Mouse (Mus musculus): ENCODE results near the gene Tmem18. TPM values are rescaled to one million over a fixed set of nuclear protein-coding genes. Genes with fewer than 3 reads are reported as not detected.

Tmem18 gene
- 34.8 and 35.7 TPM in 2 replicates for polyA plus RNA-seq (2015; fragmentation: Nextera tagmentation; extraction: Ambion mirVana)

GRCm38 (mm10) chr12:30584356-30584740 lies at the start of gene Tmem18:
Gene Tmem18 (plus strand): TSS chr12:30584426.
- Histone ChIP-seq H3K9me3 (ENCODE audit: low read length) (no peaks in the 10 kb centered on the region), H3K9ac (replicated peaks; ENCODE audit: low read length) (peak within 1 kb of the TSS; percentile 89), H3K4me2 (replicated peaks; ENCODE audit: low read depth, low read length) (peak within 1 kb of the TSS; percentile 92), H3K4me3 (ENCODE audit: low read length) (peak within 1 kb of the TSS; percentile 66), H3K4me1 (ENCODE audit: insufficient read depth, low read length) (peaks cover 17% of the 10 kb centered on the region), H3K36me3 (ENCODE audit: insufficient read depth, low read length) (peaks cover 7% of the 10 kb centered on the region; the same call in 1 of the 2 replicates), H3K27me3 (ENCODE audit: insufficient read depth, low read length) (no peaks in the 10 kb centered on the region), H3K27ac (ENCODE audit: low read length) (peak within 1 kb of the TSS; percentile 94)
- peak; percentile 91 for ATAC-seq (ENCODE audit: low FRiP score, low TSS enrichment)
- WGBS = 0% methylated on average over 35 of the region's 35 CpGs

DNA sequence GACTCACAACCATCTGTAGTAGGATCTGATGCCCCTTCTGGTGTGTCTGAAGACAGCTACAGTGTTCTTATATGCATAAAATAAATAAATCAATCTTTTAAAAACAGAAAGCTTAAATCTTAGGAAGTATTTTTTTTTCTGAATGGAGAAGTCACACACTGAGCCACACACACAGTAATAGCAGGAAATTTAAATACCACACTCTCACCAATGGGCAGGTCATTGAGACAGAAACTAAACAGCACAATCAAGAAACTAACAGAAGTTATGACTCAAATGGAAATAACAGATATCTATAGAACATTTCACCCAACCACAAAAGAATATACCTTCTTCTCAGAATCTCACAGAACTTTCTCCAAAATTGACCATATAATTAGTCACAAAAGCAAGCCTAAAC lies 26.9 kb upstream of the Tmem18 start:
- no peak overlapping the region for H3K9ac ChIP-seq (replicated peaks; ENCODE audit: low read length)
- no peak overlapping the region for H3K4me2 ChIP-seq (replicated peaks; ENCODE audit: low read depth, low read length)
- no peak overlapping the region for H3K27ac ChIP-seq (ENCODE audit: low read length)
- no peak overlapping the region for H3K4me3 ChIP-seq (ENCODE audit: low read length)
- ATAC-seq (ENCODE audit: low FRiP score, low TSS enrichment) = no peak
- H3K4me1 ChIP-seq (ENCODE audit: insufficient read depth, low read length) = no peaks in the 10 kb centered on the region
- no peaks in the 10 kb centered on the region for H3K36me3 ChIP-seq (ENCODE audit: insufficient read depth, low read length)
- no peaks in the 10 kb centered on the region for H3K27me3 ChIP-seq (ENCODE audit: insufficient read depth, low read length)
- H3K9me3 ChIP-seq (ENCODE audit: low read length) = no peaks in the 10 kb centered on the region

DNA sequence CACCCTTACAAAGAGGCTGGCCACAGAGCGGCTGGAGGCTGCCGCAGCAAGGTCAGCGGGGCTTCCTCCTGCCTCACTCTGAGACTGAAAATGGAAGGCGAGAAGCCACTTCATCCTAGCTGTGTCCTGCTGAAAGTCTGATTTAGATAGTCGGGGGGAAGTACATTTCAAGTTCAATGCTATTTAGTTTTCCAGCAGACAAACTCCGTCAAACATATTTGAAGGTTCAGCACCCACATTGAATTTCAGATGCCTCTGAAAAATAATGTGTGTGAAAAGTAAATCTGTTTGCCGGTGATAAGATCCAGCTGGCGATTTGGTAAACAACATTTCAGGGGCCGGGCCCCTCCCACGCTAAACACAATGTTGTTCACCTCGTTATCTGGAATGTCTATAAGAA lies 22.8 kb upstream of the Tmem18 start:
- 13% methylated on average over 11 of the region's 11 CpGs for WGBS
- no peak overlapping the region for H3K4me3 ChIP-seq (ENCODE audit: low read length)
- no peaks in the 10 kb centered on the region for H3K4me1 ChIP-seq (ENCODE audit: insufficient read depth, low read length)
- ATAC-seq (ENCODE audit: low FRiP score, low TSS enrichment) = peak; percentile 73; the same call in 1 of the 2 replicates
- H3K9me3 ChIP-seq (ENCODE audit: low read length) = no peaks in the 10 kb centered on the region
- no peaks in the 10 kb centered on the region for H3K36me3 ChIP-seq (ENCODE audit: insufficient read depth, low read length)
- no peak overlapping the region for H3K4me2 ChIP-seq (replicated peaks; ENCODE audit: low read depth, low read length)
- H3K9ac ChIP-seq (replicated peaks; ENCODE audit: low read length) = no peak overlapping the region
- no peaks in the 10 kb centered on the region for H3K27me3 ChIP-seq (ENCODE audit: insufficient read depth, low read length)
- peak overlapping the region; percentile 35; the same call in 1 of the 2 replicates for H3K27ac ChIP-seq (ENCODE audit: low read length)

DNA sequence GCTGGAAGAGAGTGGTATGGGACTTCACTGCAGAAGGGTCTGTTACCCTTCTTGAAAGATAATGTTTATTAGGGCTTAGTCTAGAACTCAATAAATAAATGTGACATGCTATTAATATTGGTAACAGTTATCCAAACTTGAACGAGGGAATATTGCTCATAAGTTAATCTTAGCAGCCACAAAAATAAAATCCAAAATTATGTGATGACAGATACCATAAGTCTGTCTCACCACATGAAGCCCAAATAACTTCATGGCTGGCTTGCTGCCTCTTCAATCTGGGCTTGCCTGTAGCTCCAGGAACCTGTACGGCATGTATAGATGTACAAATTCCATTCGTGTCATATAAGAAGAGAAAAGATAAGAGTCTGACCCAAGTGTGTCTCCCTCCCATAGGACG lies 12.2 kb upstream of the Tmem18 start:
- H3K4me1 ChIP-seq (ENCODE audit: insufficient read depth, low read length) = no peaks in the 10 kb centered on the region
- 70% methylated on average over 4 of the region's 4 CpGs for WGBS

DNA sequence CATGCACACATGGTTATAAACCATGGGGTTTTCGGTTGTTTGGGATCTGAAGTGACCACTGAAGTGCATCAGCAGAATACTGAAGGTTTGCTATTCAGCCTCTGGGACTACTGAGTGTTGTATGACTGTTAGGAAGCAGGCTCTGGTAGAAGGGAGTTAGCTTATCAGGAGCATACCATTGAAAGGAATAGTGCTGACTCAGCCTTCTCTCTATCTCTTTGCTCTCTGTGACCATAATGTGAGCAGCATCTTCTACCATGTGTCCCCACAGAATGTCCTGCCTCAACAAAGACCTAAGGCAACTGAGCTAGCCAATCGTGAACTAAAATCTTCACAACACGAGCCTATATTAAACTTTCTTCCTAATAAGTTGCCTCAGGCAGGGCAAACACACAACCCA lies 8.3 kb upstream of the Tmem18 start:
- ATAC-seq (ENCODE audit: low FRiP score, low TSS enrichment) = no peak
- no peak overlapping the region for H3K9ac ChIP-seq (replicated peaks; ENCODE audit: low read length)
- no peaks in the 10 kb centered on the region for H3K9me3 ChIP-seq (ENCODE audit: low read length)
- no peaks in the 10 kb centered on the region; the same call in 1 of the 2 replicates for H3K27me3 ChIP-seq (ENCODE audit: insufficient read depth, low read length)
- H3K4me1 ChIP-seq (ENCODE audit: insufficient read depth, low read length) = no peaks in the 10 kb centered on the region
- WGBS = 74% methylated on average over 3 of the region's 3 CpGs
- H3K27ac ChIP-seq (ENCODE audit: low read length) = no peak overlapping the region
- H3K36me3 ChIP-seq (ENCODE audit: insufficient read depth, low read length) = no peaks in the 10 kb centered on the region
- H3K4me3 ChIP-seq (ENCODE audit: low read length) = no peak overlapping the region
- H3K4me2 ChIP-seq (replicated peaks; ENCODE audit: low read depth, low read length) = no peak overlapping the region

More for the DNA sequence above, 12.2 kb upstream of the Tmem18 start:
- H3K27me3 ChIP-seq (ENCODE audit: insufficient read depth, low read length) = no peaks in the 10 kb centered on the region; the same call in 1 of the 2 replicates
- no peak for ATAC-seq (ENCODE audit: low FRiP score, low TSS enrichment)
- H3K4me3 ChIP-seq (ENCODE audit: low read length) = no peak overlapping the region
- H3K36me3 ChIP-seq (ENCODE audit: insufficient read depth, low read length) = no peaks in the 10 kb centered on the region
- H3K4me2 ChIP-seq (replicated peaks; ENCODE audit: low read depth, low read length) = no peak overlapping the region
- no peak overlapping the region for H3K27ac ChIP-seq (ENCODE audit: low read length)
- H3K9me3 ChIP-seq (ENCODE audit: low read length) = no peaks in the 10 kb centered on the region
- no peak overlapping the region for H3K9ac ChIP-seq (replicated peaks; ENCODE audit: low read length)

DNA sequence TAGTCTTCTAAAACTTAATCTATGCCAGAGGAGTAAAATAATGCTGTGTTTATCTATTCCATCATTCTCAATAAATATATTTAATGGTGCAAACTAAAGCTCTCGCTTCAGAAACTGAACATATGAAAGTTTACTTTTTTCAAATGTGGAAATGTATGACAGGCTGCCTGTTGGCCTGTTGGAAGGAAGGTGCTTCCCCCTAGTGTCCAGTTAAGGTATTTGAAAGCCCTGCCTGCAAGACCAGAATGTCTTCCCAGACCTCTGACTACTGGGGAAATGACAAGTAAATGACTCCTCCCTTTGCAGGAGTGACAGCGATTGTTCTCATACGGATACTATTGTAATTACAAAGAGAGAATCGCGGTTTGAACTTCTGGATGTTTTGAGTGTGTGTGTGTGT lies 6.2 kb upstream of the Tmem18 start:
- no peak for ATAC-seq (ENCODE audit: low FRiP score, low TSS enrichment)

DNA sequence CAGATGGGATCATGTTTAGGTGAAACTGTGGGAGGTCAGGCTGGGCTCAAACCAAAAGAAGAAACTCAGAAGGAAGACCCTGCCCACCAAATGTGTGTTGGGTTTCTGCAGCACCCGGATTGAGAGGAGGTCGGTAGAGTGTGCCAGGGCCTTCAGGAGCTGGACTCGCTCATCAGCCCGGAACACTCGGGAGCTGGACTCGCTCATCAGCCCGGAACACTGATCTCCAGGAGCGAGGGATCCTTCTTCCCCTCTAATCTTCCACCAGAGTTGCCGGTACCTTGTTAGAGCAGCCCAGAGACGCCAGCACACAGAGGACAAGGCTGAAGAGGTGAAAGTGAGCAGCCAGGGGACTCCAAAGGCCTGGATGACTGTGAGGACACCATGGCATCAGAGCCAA lies 2.9 kb upstream of the Tmem18 start:
- Histone ChIP-seq H3K9me3 (ENCODE audit: low read length) (no peaks in the 10 kb centered on the region), H3K27me3 (ENCODE audit: insufficient read depth, low read length) (no peaks in the 10 kb centered on the region), H3K9ac (replicated peaks; ENCODE audit: low read length) (no peak overlapping the region), H3K4me2 (replicated peaks; ENCODE audit: low read depth, low read length) (no peak overlapping the region), H3K4me1 (ENCODE audit: insufficient read depth, low read length) (peaks cover 9% of the 10 kb centered on the region; the same call in 1 of the 2 replicates), H3K27ac (ENCODE audit: low read length) (no peak overlapping the region), H3K4me3 (ENCODE audit: low read length) (no peak overlapping the region), H3K36me3 (ENCODE audit: insufficient read depth, low read length) (no peaks in the 10 kb centered on the region)
- 71% methylated on average over 10 of the region's 10 CpGs for WGBS
- no peak for ATAC-seq (ENCODE audit: low FRiP score, low TSS enrichment)

More for the DNA sequence above, 6.2 kb upstream of the Tmem18 start:
- 14% methylated on average over 5 of the region's 5 CpGs for WGBS
- H3K27ac ChIP-seq (ENCODE audit: low read length) = no peak overlapping the region
- H3K4me1 ChIP-seq (ENCODE audit: insufficient read depth, low read length) = no peaks in the 10 kb centered on the region
- H3K9me3 ChIP-seq (ENCODE audit: low read length) = no peaks in the 10 kb centered on the region
- H3K4me3 ChIP-seq (ENCODE audit: low read length) = no peak overlapping the region
- H3K36me3 ChIP-seq (ENCODE audit: insufficient read depth, low read length) = no peaks in the 10 kb centered on the region
- H3K9ac ChIP-seq (replicated peaks; ENCODE audit: low read length) = no peak overlapping the region
- no peaks in the 10 kb centered on the region; the same call in 1 of the 2 replicates for H3K27me3 ChIP-seq (ENCODE audit: insufficient read depth, low read length)
- no peak overlapping the region for H3K4me2 ChIP-seq (replicated peaks; ENCODE audit: low read depth, low read length)

DNA sequence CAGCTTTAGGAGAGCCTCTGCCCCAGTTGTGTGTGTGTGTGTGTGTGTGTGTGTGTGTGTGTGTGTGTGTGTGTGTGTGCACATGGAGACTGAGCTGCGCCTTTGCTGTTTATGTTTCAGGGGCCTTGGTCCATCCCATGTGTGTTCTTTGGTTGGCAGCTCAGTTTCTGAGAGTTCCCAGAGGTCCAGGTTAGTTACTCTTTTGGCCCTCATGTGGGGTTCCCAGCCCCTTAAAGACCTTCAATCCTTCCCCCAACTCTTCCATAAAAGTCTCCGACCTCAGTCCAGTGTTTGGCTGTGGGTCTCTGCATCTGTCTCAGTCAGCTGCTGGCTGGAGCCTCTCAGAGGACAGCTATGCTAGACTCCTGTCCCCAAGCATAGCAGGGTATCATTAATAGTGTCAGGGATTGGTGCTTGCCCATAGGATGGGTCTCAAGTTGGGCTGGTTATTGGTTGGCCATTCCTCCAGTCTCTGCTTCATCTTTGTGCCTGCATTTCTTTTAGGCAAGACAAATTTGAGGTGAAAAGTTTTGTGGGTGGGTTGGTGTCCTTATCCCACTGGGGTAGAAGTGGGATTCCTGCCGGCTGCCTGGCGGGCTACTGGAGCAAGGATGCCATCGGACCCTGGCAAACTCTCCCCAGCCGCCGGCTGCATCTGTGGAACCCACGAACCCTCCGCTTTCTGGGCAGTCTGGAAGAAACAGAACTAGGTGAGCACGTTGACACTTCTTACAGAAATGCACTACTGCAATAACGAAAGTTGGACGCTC lies 455 bp upstream of the Tmem18 start:
- no peaks in the 10 kb centered on the region for H3K27me3 ChIP-seq (ENCODE audit: insufficient read depth, low read length)
- H3K27ac ChIP-seq (ENCODE audit: low read length) = peak overlapping the region; percentile 63
- WGBS = 12% methylated on average over 12 of the region's 12 CpGs
- H3K4me3 ChIP-seq (ENCODE audit: low read length) = peak overlapping the region; percentile 66
- H3K9ac ChIP-seq (replicated peaks; ENCODE audit: low read length) = peak overlapping the region; percentile 89
- peak overlapping the region; percentile 92 for H3K4me2 ChIP-seq (replicated peaks; ENCODE audit: low read depth, low read length)
- H3K9me3 ChIP-seq (ENCODE audit: low read length) = no peaks in the 10 kb centered on the region
- peaks cover 17% of the 10 kb centered on the region for H3K4me1 ChIP-seq (ENCODE audit: insufficient read depth, low read length)
- H3K36me3 ChIP-seq (ENCODE audit: insufficient read depth, low read length) = peaks cover 2% of the 10 kb centered on the region; the same call in 1 of the 2 replicates
- ATAC-seq (ENCODE audit: low FRiP score, low TSS enrichment) = peak; percentile 37; the same call in 1 of the 2 replicates

GRCm38 (mm10) chr12:30584863-30585262 lies 637 bp downstream of the Tmem18 start:
- 0 out of 2 replicates have a peak, but pooled peaks have one; percentile 4 for ATAC-seq (ENCODE audit: low FRiP score, low TSS enrichment)
- WGBS = 10% methylated on average over 6 of the region's 6 CpGs
- peaks cover 17% of the 10 kb centered on the region for H3K4me1 ChIP-seq (ENCODE audit: insufficient read depth, low read length)
- H3K27me3 ChIP-seq (ENCODE audit: insufficient read depth, low read length) = no peaks in the 10 kb centered on the region
- H3K4me2 ChIP-seq (replicated peaks; ENCODE audit: low read depth, low read length) = peak overlapping the region; percentile 92
- H3K27ac ChIP-seq (ENCODE audit: low read length) = peak overlapping the region; percentile 94
- H3K9me3 ChIP-seq (ENCODE audit: low read length) = no peaks in the 10 kb centered on the region
- H3K4me3 ChIP-seq (ENCODE audit: low read length) = peak overlapping the region; percentile 66
- H3K9ac ChIP-seq (replicated peaks; ENCODE audit: low read length) = peak overlapping the region; percentile 89
- H3K36me3 ChIP-seq (ENCODE audit: insufficient read depth, low read length) = peaks cover 7% of the 10 kb centered on the region; the same call in 1 of the 2 replicates

GRCm38 (mm10) chr12:30591832-30592231 lies 7.6 kb downstream of the Tmem18 start:
- WGBS = 79% methylated on average over 5 of the region's 5 CpGs
- Histone ChIP-seq H3K27ac (ENCODE audit: low read length) (no peak overlapping the region), H3K4me2 (replicated peaks; ENCODE audit: low read depth, low read length) (no peak overlapping the region), H3K36me3 (ENCODE audit: insufficient read depth, low read length) (peaks cover 17% of the 10 kb centered on the region; the same call in 1 of the 2 replicates), H3K4me3 (ENCODE audit: low read length) (no peak overlapping the region), H3K4me1 (ENCODE audit: insufficient read depth, low read length) (peaks cover 8% of the 10 kb centered on the region), H3K27me3 (ENCODE audit: insufficient read depth, low read length) (no peaks in the 10 kb centered on the region), H3K9ac (replicated peaks; ENCODE audit: low read length) (no peak overlapping the region), H3K9me3 (ENCODE audit: low read length) (no peaks in the 10 kb centered on the region)
- ATAC-seq (ENCODE audit: low FRiP score, low TSS enrichment) = no peak
